Mouse (Mus musculus) kidney, postnatal 0 days (tissue): ENCODE measurements around the gene Pstpip1. TPM values are rescaled to one million over a fixed set of nuclear protein-coding genes. Genes with fewer than 3 reads are reported as not detected.

ENCODE experiments used
- ATAC-seq: fragments of 200-750 bp; cut with Nextera tagmentation; replicated peaks from 2 replicates; pipeline ENCODE4 v1.8.0; 2017; ENCODE audit warnings: low read depth, moderate number of reproducible peaks, moderate TSS enrichment, moderate library complexity; ENCODE audit not compliant: low FRiP score
- DNase-seq: peaks from one replicate; pipeline ENCODE4 v3.0.0-alpha.2; 2016; ENCODE audit warnings: low spot score
- H3K27ac ChIP-seq: fragments of 300-500 bp; sonication (generic); 2 replicates; pipeline ENCODE4 v1.5.1; 2014; ENCODE audit warnings: mild to moderate bottlenecking
- H3K27me3 ChIP-seq: fragments of 300-500 bp; sonication (generic); 2 replicates; pipeline ENCODE4 v1.6.1; 2014; ENCODE audit warnings: low read length, mixed read lengths; ENCODE audit not compliant: insufficient read depth
- H3K36me3 ChIP-seq: fragments of 300-500 bp; sonication (generic); 2 replicates; pipeline ENCODE4 v1.6.1; 2014; ENCODE audit warnings: low read length, mixed read lengths; ENCODE audit not compliant: insufficient read depth
- H3K4me1 ChIP-seq: fragments of 300-500 bp; sonication (generic); replicated peaks from 2 replicates; pipeline ENCODE4 v1.6.1; 2014; ENCODE audit warnings: antibody characterized with exemption, low read length, mixed read lengths; ENCODE audit not compliant: insufficient read depth
- H3K4me2 ChIP-seq: fragments of 300-500 bp; sonication (generic); 2 replicates; pipeline ENCODE4 v1.6.1; 2014; ENCODE audit warnings: mild to moderate bottlenecking, low read length, moderate library complexity, mixed read lengths
- H3K4me3 ChIP-seq: fragments of 300-500 bp; sonication (generic); replicated peaks from 2 replicates; pipeline ENCODE4 v1.5.1; 2014; ENCODE audit warnings: low read depth, low read length
- H3K9ac ChIP-seq: fragments of 300-500 bp; sonication (generic); 2 replicates; pipeline ENCODE4 v1.6.1; 2014; ENCODE audit warnings: low read depth, low read length
- H3K9me3 ChIP-seq: fragments of 300-500 bp; sonication (generic); replicated peaks from 2 replicates; pipeline ENCODE4 v1.6.1; 2016; ENCODE audit warnings: low read length, inconsistent platforms, mixed read lengths
- CTCF ChIP-seq: IDR thresholded peaks from 2 replicates; pipeline ENCODE4 v1.5.1; 2016; ENCODE audit warnings: antibody characterized with exemption, low read depth, mild to moderate bottlenecking, moderate library complexity
- WGBS: fragments of 180-500 bp; shearing (Covaris S2); extraction: QIAGEN DNeasy Blood & Tissue Kit; methylation state at CpG from one replicate; pipeline ENCODE4 v1.1.7; 2014; 5-methylcytosine and 5-hydroxymethylcytosine counted together
- polyA plus RNA-seq: library from polyadenylated mRNA; unstranded; fragments of >200 nt; fragmentation: Nextera tagmentation; extraction: Ambion mirVana; gene quantifications from 2 replicates; pipeline ENCODE4 v1.2.1, GENCODE M21; 2015

Gene Pstpip1
- polyA plus RNA-seq, 1 experiment from 2014 or later, result 1.3 TPM

GRCm38 (mm10) chr9:56152482-56153007 is 62.8 kb downstream of the Pstpip1 start:
- 0 out of 2 replicates have a peak overlapping the region, but pooled peaks have one; percentile 20 for H3K27ac ChIP-seq
- no peaks in the 10 kb centered on the region for H3K4me1 ChIP-seq
- no peaks in the 10 kb centered on the region for H3K9me3 ChIP-seq
- no peak overlapping the region for H3K4me2 ChIP-seq
- H3K9ac ChIP-seq, result no peak overlapping the region
- no peak overlapping the region for H3K4me3 ChIP-seq
- no peaks in the 10 kb centered on the region for H3K27me3 ChIP-seq
- no peak for DNase-seq
- whole genome bisulfite sequencing, result 64% methylated on average over 4 of the region's 4 CpGs
- H3K36me3 ChIP-seq, result no peaks in the 10 kb centered on the region
- no peak for ATAC-seq
- TF ChIP-seq CTCF, result no peak

GRCm38 (mm10) chr9:56154572-56154971 is 64.8 kb downstream of the Pstpip1 start:
- peaks cover 12% of the 10 kb centered on the region; the same call in 1 of the 2 replicates for H3K4me1 ChIP-seq
- DNase-seq (no peak), ATAC-seq (no peak)
- H3K9me3 ChIP-seq, result no peaks in the 10 kb centered on the region
- no peaks in the 10 kb centered on the region for H3K36me3 ChIP-seq
- no peak overlapping the region for H3K9ac ChIP-seq
- TF ChIP-seq CTCF, result no peak
- H3K27me3 ChIP-seq, result no peaks in the 10 kb centered on the region
- 80% methylated on average over 5 of the region's 5 CpGs for WGBS
- no peak overlapping the region for H3K4me3 ChIP-seq
- no peak overlapping the region for H3K4me2 ChIP-seq
- no peak overlapping the region for H3K27ac ChIP-seq

GRCm38 (mm10) chr9:56158077-56158476 is 68.3 kb downstream of the Pstpip1 start:
- Histone ChIP-seq H3K4me1 (peaks cover 13% of the 10 kb centered on the region; the same call in 1 of the 2 replicates), H3K36me3 (no peaks in the 10 kb centered on the region), H3K27ac (no peak overlapping the region), H3K4me2 (peak overlapping the region; percentile 7; the same call in 1 of the 2 replicates), H3K27me3 (no peaks in the 10 kb centered on the region), H3K9me3 (no peaks in the 10 kb centered on the region), H3K9ac (no peak overlapping the region), H3K4me3 (no peak overlapping the region)
- DNase-seq, result no peak
- TF ChIP-seq CTCF, result no peak
- no peak for ATAC-seq
- WGBS, result 34% methylated on average over 2 of the region's 2 CpGs

- H3K4me2 ChIP-seq, result peak overlapping the region; percentile 59
- whole genome bisulfite sequencing, result 8% methylated on average over 2 of the region's 2 CpGs
- no peaks in the 10 kb centered on the region for H3K27me3 ChIP-seq
- no peak for TF ChIP-seq CTCF
- peaks cover 13% of the 10 kb centered on the region; the same call in 1 of the 2 replicates for H3K4me1 ChIP-seq
- H3K27ac ChIP-seq, result no peak overlapping the region
- ATAC-seq (no peak), DNase-seq (no peak)
- H3K36me3 ChIP-seq, result no peaks in the 10 kb centered on the region
- H3K4me3 ChIP-seq, result peak overlapping the region; percentile 93; the same call in 1 of the 2 replicates
- H3K9me3 ChIP-seq, result no peaks in the 10 kb centered on the region
- 0 out of 2 replicates have a peak overlapping the region, but pooled peaks have one; percentile 94 for H3K9ac ChIP-seq
Measured at GRCm38 (mm10) chr9:56159456-56159855, 69.7 kb downstream of the Pstpip1 start.

- TF ChIP-seq CTCF, result no peak
- Histone ChIP-seq H3K9me3 (no peaks in the 10 kb centered on the region), H3K27ac (peak overlapping the region; percentile 86), H3K36me3 (no peaks in the 10 kb centered on the region), H3K27me3 (no peaks in the 10 kb centered on the region), H3K4me1 (peaks cover 13% of the 10 kb centered on the region; the same call in 1 of the 2 replicates), H3K4me2 (peak overlapping the region; percentile 59), H3K9ac (peak overlapping the region; percentile 94), H3K4me3 (peak overlapping the region; percentile 93)
- ATAC-seq (peak; percentile 96), DNase-seq (peak; percentile 96)
- WGBS, result under 1% methylated on average over 77 of the region's 82 CpGs
Measured at GRCm38 (mm10) chr9:56160341-56161141, 70.8 kb downstream of the Pstpip1 start.

- Histone ChIP-seq H3K27ac (no peak within 1 kb of the TSS), H3K4me3 (no peak within 1 kb of the TSS), H3K9me3 (no peaks in the 10 kb centered on the region), H3K36me3 (no peaks in the 10 kb centered on the region), H3K9ac (no peak within 1 kb of the TSS), H3K4me2 (no peak within 1 kb of the TSS), H3K4me1 (no peaks in the 10 kb centered on the region), H3K27me3 (no peaks in the 10 kb centered on the region)
- no peak for DNase-seq
- no peak for TF ChIP-seq CTCF
- no peak for ATAC-seq
- WGBS, result 91% methylated on average over 6 of the region's 6 CpGs
Measured at GRCm38 (mm10) chr9:56165377-56165776, 75.6 kb downstream of the Pstpip1 start, which contains the start of gene Tspan3. Gene Tspan3 (minus strand): TSS chr9:56165477.
